Mouse (Mus musculus) midbrain, embryonic 14.5 days (tissue): ENCODE measurements around the gene Tbca. TPM values are rescaled to one million over a fixed set of nuclear protein-coding genes. Genes with fewer than 3 reads are reported as not detected.
A peak's percentile ranks its signal among the peaks of the same experiment; 100 is the strongest.

Source experiments
- ATAC-seq: fragments of 200-750 bp; cut with Nextera tagmentation; 2 replicates; pipeline ENCODE4 v1.8.0; 2017; ENCODE audit warnings: moderate number of reproducible peaks, moderate library complexity; ENCODE audit not compliant: low FRiP score, low TSS enrichment
- DNase-seq: peaks from one replicate; pipeline ENCODE4 v3.0.0-alpha.2; 2015
- H3K27ac ChIP-seq: fragments of 300-500 bp; sonication (generic); replicated peaks from 2 replicates; pipeline ENCODE4 v1.5.1; 2014; ENCODE audit warnings: mild to moderate bottlenecking, low read depth, low read length, moderate library complexity
- H3K27me3 ChIP-seq: fragments of 300-500 bp; sonication (generic); 2 replicates; pipeline ENCODE4 v1.6.1; 2014; ENCODE audit warnings: low read length, control low read depth, mixed read lengths; ENCODE audit not compliant: control insufficient read depth, insufficient read depth
- H3K36me3 ChIP-seq: fragments of 300-500 bp; sonication (generic); 2 replicates; pipeline ENCODE4 v1.6.1; 2014; ENCODE audit warnings: low read length, control low read depth; ENCODE audit not compliant: control insufficient read depth, insufficient read depth
- H3K4me1 ChIP-seq: fragments of 300-500 bp; sonication (generic); 2 replicates; pipeline ENCODE4 v1.6.1; 2014; ENCODE audit warnings: mild to moderate bottlenecking, antibody characterized with exemption, low read length, control low read depth; ENCODE audit not compliant: control insufficient read depth, insufficient read depth
- H3K4me2 ChIP-seq: fragments of 300-500 bp; sonication (generic); 2 replicates; pipeline ENCODE4 v1.6.1; 2014; ENCODE audit warnings: mild to moderate bottlenecking, low read length, moderate library complexity
- H3K4me3 ChIP-seq: fragments of 300-500 bp; sonication (generic); replicated peaks from 2 replicates; pipeline ENCODE4 v1.5.1; 2014; ENCODE audit warnings: low read depth, low read length
- H3K9ac ChIP-seq: fragments of 300-500 bp; sonication (generic); replicated peaks from 2 replicates; pipeline ENCODE4 v1.6.1; 2014; ENCODE audit warnings: mild to moderate bottlenecking, low read length, moderate library complexity
- H3K9me3 ChIP-seq: fragments of 300-500 bp; sonication (generic); 2 replicates; pipeline ENCODE4 v1.6.1; 2016; ENCODE audit warnings: low read length, control low read depth, mixed read lengths; ENCODE audit not compliant: control insufficient read depth
- WGBS: fragments of 180-500 bp; shearing (Covaris S2); extraction: QIAGEN DNeasy Blood & Tissue Kit; methylation state at CpG from one replicate; pipeline ENCODE4 v1.1.7; 2014; 5-methylcytosine and 5-hydroxymethylcytosine counted together
- polyA plus RNA-seq: library from polyadenylated mRNA; unstranded; fragments of >200 nt; fragmentation: Nextera tagmentation; extraction: Ambion mirVana; gene quantifications from 2 replicates; pipeline ENCODE4 v1.2.1, GENCODE M21; 2014

Gene Tbca
- polyA plus RNA-seq, 1 experiment from 2014 or later: 240 TPM

DNA sequence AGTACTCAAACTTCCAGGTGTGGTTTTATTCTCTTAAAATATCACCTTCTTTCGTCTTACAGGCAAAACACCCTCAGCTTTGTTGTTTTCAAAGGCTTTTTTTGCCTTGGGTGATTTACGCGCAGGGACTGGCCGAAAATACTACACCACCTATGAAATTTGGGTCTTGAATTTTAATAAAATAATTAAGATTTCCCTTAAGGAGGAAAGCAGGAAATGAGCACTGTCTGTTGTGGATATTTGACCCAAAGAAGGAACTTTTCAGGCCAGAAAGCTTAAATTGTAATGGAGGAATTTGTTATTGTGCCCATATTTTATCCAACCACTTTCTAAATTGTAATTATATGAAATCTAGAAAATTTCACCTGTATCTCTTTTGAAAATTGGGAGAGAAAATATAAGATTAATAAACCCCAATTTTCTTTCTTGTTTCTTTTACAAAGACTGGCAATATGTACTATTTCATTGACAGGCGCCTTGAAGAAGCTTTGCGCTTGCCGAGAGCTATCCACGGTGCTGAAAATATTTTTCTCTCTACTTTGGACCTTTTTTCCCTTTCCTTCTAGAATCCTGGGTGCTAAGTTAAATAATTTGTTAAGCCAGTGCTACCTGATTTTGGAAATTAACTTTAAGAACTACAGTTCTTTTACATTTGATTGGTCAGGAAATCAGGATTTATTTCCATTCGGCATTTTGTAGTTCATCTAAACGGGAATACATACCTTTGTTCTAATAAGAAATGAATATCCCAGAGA, 89.5 kb downstream of the Tbca start:
- Histone ChIP-seq H3K27ac (no peak overlapping the region), H3K4me3 (no peak overlapping the region), H3K4me1 (peaks cover 2% of the 10 kb centered on the region; the same call in 1 of the 2 replicates), H3K9ac (no peak overlapping the region), H3K9me3 (no peaks in the 10 kb centered on the region), H3K4me2 (no peak overlapping the region), H3K27me3 (peaks cover 71% of the 10 kb centered on the region), H3K36me3 (no peaks in the 10 kb centered on the region)
- WGBS: 9% methylated on average over 10 of the region's 10 CpGs
- ATAC-seq: no peak
- peak; percentile 77 for DNase-seq

DNA sequence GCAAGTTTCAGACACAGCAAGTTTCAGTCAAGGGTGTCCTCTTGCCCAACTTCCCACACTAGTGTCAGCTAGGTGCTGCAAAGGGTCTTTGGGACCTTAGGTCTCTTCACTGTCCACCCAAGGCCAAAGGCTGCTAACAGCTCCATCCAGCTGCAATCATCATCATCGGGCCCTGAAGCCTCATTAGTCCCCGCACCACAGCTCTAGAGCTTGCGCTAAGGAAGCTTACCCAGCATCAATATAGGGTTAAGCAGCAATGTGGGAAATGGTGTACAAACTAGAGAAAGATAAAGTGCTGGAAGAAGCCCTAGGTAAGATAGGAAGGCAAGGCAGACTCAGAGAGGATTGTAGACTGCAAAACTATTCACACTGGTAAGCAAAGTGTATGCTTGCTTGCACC, 92.5 kb downstream of the Tbca start:
- H3K4me2 ChIP-seq: no peak overlapping the region
- no peak overlapping the region for H3K9ac ChIP-seq
- H3K9me3 ChIP-seq: no peaks in the 10 kb centered on the region
- peaks cover 87% of the 10 kb centered on the region for H3K27me3 ChIP-seq
- H3K4me1 ChIP-seq: peaks cover 10% of the 10 kb centered on the region
- ATAC-seq: no peak
- DNase-seq: peak; percentile 31
- H3K27ac ChIP-seq: peak overlapping the region; percentile 41
- H3K36me3 ChIP-seq: no peaks in the 10 kb centered on the region
- WGBS: under 1% methylated on average over 3 of the region's 3 CpGs
- H3K4me3 ChIP-seq: no peak overlapping the region

DNA sequence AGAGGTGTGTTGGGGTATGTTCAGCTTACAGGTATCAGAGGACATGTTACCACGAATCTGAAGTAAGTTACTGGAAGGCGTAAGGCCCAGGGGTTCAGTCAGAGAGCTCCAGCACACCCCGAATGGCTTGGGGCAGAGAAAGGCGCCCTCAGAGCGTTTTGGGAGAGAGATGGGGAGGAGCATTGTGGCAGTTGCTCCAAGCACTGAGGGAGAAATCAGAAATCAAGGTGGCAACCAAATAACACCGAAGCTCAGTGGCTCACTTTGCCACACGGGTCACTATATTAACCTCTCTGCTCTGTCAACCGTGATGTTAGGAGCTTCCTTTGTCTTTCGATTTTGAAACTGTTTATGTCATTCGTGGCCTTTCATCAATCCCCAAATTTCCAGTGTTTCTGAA, 93.5 kb downstream of the Tbca start:
- peaks cover 85% of the 10 kb centered on the region for H3K27me3 ChIP-seq
- H3K27ac ChIP-seq: 0 out of 2 replicates have a peak overlapping the region, but pooled peaks have one; percentile 26
- no peaks in the 10 kb centered on the region for H3K36me3 ChIP-seq
- under 1% methylated on average over 10 of the region's 10 CpGs for WGBS
- H3K4me1 ChIP-seq: peaks cover 10% of the 10 kb centered on the region
- DNase-seq (no peak), ATAC-seq (no peak)
- peak overlapping the region; percentile 29; the same call in 1 of the 2 replicates for H3K4me3 ChIP-seq
- no peak overlapping the region for H3K9ac ChIP-seq
- H3K9me3 ChIP-seq: no peaks in the 10 kb centered on the region
- peak overlapping the region; percentile 57 for H3K4me2 ChIP-seq

DNA sequence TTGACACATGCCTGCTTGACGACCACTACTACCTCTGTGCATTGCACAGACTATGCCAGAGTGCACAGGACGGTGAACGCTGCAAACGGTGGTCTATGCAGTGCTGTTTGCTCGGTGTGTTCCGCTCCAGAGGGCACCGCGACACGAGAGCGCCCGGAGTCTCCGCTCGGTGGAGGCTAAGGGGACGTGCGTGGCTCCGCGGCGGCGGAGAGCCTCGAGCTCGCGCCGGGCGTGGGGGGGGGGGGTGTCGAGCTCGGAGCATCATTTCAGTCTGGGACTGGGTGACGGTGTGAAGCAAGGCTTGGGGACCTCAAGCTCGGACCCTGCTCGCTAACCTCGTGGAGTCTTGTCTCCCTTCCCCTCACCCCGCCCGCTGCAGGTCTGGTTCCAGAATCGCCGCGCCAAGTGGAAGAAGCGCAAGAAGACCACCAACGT, 94.0 kb downstream of the Tbca start:
- H3K36me3 ChIP-seq: no peaks in the 10 kb centered on the region
- H3K27ac ChIP-seq: peak overlapping the region; percentile 49; the same call in 1 of the 2 replicates
- peak overlapping the region; percentile 57 for H3K4me2 ChIP-seq
- peak overlapping the region; percentile 31; the same call in 1 of the 2 replicates for H3K9ac ChIP-seq
- peak overlapping the region; percentile 29 for H3K4me3 ChIP-seq
- H3K9me3 ChIP-seq: no peaks in the 10 kb centered on the region
- 1% methylated on average over 37 of the region's 37 CpGs for WGBS
- DNase-seq (peak; percentile 44), ATAC-seq (peak; percentile 32; the same call in 1 of the 2 replicates)
- peaks cover 10% of the 10 kb centered on the region for H3K4me1 ChIP-seq
- peaks cover 84% of the 10 kb centered on the region for H3K27me3 ChIP-seq

DNA sequence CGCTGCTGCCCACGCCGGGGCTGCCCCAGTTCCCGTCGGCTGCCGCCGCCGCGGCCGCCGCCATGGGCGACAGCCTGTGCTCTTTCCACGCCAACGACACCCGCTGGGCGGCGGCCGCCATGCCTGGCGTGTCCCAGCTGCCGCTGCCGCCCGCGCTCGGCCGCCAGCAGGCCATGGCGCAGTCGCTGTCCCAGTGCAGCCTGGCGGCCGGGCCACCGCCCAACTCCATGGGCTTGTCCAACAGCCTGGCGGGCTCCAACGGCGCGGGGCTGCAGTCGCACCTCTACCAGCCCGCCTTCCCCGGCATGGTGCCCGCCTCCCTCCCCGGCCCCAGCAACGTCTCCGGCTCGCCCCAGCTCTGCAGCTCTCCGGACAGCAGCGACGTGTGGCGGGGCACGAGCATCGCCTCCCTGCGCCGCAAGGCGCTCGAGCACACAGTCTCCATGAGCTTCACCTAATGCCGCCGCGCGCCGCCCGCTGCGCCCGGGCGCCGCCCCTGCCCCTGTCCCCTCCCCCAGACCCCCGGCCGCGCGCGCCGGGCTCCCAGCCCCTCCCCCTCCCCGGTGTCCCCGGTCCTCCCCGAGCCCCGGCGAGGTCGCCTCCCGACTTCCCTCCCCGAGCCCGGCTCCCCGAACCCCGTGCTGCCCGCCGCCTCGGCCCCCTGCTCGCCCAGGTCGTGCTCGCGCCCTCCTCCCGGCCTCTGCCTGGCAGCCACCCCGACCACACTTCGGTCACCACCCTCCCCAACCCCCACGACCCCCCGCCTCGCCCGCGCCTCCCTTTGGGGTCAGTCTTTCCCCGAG, 94.7 kb downstream of the Tbca start:
- WGBS: under 1% methylated on average over 76 of the region's 95 CpGs
- DNase-seq (peak; percentile 66), ATAC-seq (peak; percentile 68)
- H3K36me3 ChIP-seq: no peaks in the 10 kb centered on the region
- peak overlapping the region; percentile 29 for H3K4me3 ChIP-seq
- peak overlapping the region; percentile 31; the same call in 1 of the 2 replicates for H3K9ac ChIP-seq
- peaks cover 85% of the 10 kb centered on the region for H3K27me3 ChIP-seq
- H3K9me3 ChIP-seq: no peaks in the 10 kb centered on the region
- H3K4me2 ChIP-seq: peak overlapping the region; percentile 57
- peak overlapping the region; percentile 49; the same call in 1 of the 2 replicates for H3K27ac ChIP-seq
- H3K4me1 ChIP-seq: peaks cover 10% of the 10 kb centered on the region

DNA sequence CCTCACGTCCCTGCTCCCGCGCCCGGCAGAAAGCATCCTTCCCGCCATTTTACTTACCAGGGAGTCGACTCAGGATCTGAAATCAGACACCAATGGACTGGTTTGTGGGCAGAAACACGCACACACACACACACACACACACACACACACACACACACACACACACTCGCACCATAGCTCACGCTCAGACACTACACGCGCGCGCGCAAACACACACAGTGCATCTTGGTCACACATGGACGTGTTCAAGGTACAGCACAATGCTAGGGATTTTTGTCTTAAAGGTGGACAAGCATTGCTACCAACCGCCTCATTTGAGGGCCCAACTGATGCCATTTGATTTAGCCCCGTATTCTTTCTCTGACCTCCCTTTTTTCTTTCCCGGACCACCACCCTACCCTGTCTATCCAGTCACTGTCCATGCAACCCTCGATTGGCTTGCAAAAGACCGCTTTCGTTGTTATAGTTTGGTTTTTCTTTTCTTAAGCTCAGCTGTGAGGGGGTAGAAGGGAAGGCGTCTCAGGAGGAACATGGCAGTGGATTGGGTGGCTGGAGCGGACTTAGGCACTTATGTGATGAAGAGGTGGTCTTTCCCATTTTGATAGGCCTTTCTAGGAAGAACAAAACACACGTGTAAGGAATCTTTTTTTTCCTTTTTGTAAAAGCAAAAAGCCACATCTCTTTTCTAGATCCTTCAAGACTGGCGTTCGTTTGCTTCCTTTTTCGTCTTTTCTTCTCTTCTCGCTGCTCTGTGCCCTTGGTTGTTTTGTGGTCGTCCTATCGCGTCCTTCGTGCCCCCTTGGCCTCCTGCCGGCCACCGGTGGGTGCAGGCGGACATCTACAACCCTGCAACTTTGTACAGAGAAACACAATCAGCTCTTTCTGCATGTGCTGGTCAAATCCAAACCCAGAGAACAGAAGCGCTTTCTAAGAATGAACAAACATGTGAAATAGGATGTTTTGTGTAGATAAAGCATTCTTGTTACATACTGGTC, 95.6 kb downstream of the Tbca start:
- H3K4me1 ChIP-seq: peaks cover 10% of the 10 kb centered on the region
- peak overlapping the region; percentile 57 for H3K4me2 ChIP-seq
- no peaks in the 10 kb centered on the region for H3K9me3 ChIP-seq
- H3K27ac ChIP-seq: peak overlapping the region; percentile 49; the same call in 1 of the 2 replicates
- ATAC-seq: 0 out of 2 replicates have a peak, but pooled peaks have one; percentile 6
- no peak overlapping the region for H3K9ac ChIP-seq
- peaks cover 90% of the 10 kb centered on the region for H3K27me3 ChIP-seq
- peak; percentile 55 for DNase-seq
- H3K4me3 ChIP-seq: peak overlapping the region; percentile 29; the same call in 1 of the 2 replicates
- under 1% methylated on average over 36 of the region's 36 CpGs for WGBS
- H3K36me3 ChIP-seq: no peaks in the 10 kb centered on the region

DNA sequence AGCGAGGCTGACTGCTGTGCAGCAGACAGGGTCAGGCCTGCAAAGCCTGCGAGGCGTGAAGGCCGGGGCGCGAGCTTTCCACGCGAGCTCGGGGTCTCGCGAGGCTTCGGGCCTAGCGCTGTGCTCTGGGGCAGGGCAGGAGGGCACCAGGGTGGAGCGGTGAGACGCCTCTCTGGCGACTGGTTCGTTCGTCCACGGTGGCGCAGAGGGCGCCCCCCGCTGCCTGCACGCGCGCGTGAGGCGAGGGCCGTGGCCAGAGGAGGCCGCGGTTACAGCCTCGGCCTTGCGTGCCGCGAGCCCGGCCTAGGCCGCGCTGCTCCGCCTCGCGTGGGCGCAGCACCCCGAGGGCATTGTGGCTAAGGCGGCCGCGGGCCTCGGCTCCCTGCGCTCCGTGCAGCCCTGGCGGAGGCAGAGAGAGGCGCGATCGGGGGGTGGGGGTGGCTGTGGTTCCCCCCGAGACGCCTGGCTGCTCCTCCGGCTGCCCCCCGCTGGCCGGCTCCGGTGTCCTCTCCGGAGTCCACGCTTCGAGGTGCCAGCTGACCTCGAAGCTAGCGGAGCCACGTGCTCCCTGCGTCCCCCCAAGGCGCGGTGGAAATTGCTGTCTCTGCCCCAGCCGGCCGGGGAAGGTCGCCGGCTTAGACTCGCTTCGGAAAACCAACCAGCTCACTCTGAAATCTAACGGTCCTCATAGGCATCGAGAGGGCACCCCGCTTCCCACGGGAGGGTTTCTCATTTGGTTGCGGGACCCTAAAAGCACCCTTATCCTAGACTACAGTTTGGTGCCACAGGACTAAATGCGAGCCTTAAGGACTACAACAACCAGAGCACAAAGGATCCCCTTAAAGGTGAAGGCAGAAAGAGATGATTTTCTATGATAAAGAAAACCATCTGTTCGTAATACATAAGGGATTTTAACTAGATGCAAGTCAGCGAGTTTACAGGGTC, 96.9 kb downstream of the Tbca start:
- peak overlapping the region; percentile 25 for H3K4me2 ChIP-seq
- peaks cover 10% of the 10 kb centered on the region for H3K4me1 ChIP-seq
- peak overlapping the region; percentile 63; the same call in 1 of the 2 replicates for H3K27ac ChIP-seq
- DNase-seq (peak; percentile 34), ATAC-seq (peak; percentile 51)
- WGBS: 1% methylated on average over 79 of the region's 81 CpGs
- peaks cover 91% of the 10 kb centered on the region for H3K27me3 ChIP-seq
- peak overlapping the region; percentile 16; the same call in 1 of the 2 replicates for H3K9ac ChIP-seq
- no peaks in the 10 kb centered on the region for H3K9me3 ChIP-seq
- H3K36me3 ChIP-seq: no peaks in the 10 kb centered on the region
- 0 out of 2 replicates have a peak overlapping the region, but pooled peaks have one; percentile 14 for H3K4me3 ChIP-seq
